Mouse (Mus musculus) C2C12 (cell line): ENCODE data around the gene Ffar2.

Experiments
- CTCF ChIP-seq: IDR thresholded peaks from one replicate; pipeline ENCODE4 v1.5.1; 2011; ENCODE audit not compliant: control insufficient read depth, insufficient read depth, insufficient read length
- FOSL1 ChIP-seq: IDR thresholded peaks from one replicate; pipeline ENCODE4 v1.8.0; 2011; ENCODE audit warnings: mild to moderate bottlenecking, low read length; ENCODE audit not compliant: poor library complexity, insufficient read depth, severe bottlenecking
- MAX ChIP-seq: IDR thresholded peaks from one replicate; pipeline ENCODE4 v1.6.1; 2011; ENCODE audit warnings: mild to moderate bottlenecking, control low read depth
- USF1 ChIP-seq: IDR thresholded peaks from one replicate; pipeline ENCODE4 v1.6.1; 2011; ENCODE audit warnings: low read depth, mild to moderate bottlenecking, control low read depth, moderate library complexity

- TF ChIP-seq CTCF (no peak), MAX (no peak), FOSL1 (no peak), USF1 (no peak)
Measured at GRCm38 (mm10) chr7:30777911-30778310, 45.7 kb downstream of the Ffar2 start.
